Mouse (Mus musculus): Measurements from ENCODE around the gene Mgat4a.

The Mgat4a gene

DNA sequence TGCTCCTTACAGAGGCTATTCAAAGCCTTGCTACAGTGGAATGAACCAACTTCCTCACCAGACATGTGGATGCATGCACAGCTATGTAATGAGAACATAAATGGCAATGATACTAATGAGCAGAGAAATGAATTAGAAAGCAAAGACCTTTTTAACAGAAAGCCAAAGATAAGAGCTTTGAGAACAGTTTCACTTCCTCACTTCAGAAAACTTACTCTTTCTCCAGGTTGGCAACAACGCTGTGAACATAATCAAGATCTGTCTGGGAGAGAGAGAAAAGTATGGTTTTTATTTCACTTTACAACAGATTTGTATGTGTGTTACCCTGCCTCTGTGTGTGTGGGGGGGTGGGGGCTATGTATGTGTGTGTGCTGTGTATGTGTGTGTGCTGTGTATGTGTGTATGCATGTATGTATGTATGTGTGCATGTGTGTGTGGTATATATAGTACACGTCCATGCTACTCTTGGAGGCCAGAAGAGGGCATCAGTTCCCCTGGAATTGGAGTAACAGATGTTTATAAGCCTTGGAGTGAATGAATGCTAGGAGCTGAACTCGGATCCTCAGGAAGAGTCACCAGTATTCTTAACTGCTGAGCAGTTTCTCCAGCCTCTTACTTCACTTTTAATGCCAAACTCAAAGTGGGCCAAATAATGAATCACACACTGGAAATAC, 74.4 kb downstream of the Mgat4a start:
- DNase-seq (ENCODE audit: inconsistent ontology term): no peak

DNA sequence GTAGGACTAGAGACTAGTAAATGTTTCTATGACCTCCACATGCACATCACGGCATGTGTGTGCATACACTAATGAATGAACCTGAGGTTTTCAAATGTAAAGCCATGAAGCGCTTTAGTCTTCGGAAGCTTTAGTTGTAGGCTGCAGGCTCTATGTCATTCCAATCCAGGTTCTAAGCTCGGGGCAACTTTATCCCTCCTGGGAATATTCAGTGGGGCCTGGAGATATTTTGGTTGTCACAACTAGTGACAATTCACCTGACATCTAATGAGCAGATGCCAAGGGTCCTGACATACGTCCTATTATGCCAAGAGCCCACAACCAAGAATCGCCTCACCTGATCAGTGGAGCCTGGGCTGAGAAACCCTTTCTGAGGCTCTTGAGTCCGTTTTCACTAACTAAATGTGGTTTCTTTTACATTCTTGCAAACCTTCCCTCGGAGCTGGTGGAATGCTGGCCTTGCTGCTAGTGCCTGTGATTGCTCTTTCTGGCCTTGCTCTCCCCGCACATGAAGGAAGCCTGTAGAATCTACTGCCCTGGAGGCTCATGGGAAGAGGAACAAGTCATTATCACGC, 75.9 kb downstream of the Mgat4a start:
- no peak for DNase-seq (ENCODE audit: inconsistent ontology term)

DNA sequence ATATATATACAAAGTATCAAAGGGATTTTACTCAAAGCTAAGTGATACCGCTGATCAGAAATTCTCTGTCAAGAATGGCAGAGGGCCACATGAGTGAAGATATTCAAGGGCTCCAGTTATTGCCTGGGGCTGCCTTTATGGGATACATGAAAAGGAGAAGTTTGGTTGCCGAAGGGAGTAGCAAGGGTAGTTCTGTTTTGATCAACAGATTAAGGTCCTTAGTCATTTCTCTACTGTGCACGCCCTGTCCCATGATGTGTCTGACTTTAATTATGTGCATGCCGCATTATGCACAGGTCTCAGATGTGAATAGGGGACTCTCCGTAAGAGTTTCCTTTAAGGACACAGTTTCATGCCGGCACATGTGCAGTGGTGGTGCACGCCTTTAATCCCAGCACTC, 83.3 kb downstream of the Mgat4a start:
- no peak for DNase-seq (ENCODE audit: inconsistent ontology term)

DNA sequence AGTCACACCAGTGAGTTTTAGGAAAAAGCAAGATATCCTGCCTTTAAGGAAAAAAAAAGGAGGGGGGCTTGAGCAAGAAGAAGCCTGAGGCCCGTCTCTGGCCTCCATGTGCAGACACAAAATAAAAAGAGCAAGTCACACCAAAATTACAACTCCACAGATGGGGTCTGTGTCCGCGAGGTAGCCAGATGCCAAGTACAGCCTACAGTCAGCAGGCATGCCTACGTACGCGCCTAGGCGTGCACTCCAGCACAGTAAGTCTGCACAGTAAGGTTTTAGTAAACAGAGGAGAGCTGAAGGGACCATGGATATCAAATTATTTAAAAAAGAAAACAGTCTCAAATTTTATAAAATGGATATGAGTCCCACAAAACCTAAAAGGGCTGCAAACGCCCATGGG, 89.5 kb downstream of the Mgat4a start:
- DNase-seq (ENCODE audit: inconsistent ontology term): no peak

DNA sequence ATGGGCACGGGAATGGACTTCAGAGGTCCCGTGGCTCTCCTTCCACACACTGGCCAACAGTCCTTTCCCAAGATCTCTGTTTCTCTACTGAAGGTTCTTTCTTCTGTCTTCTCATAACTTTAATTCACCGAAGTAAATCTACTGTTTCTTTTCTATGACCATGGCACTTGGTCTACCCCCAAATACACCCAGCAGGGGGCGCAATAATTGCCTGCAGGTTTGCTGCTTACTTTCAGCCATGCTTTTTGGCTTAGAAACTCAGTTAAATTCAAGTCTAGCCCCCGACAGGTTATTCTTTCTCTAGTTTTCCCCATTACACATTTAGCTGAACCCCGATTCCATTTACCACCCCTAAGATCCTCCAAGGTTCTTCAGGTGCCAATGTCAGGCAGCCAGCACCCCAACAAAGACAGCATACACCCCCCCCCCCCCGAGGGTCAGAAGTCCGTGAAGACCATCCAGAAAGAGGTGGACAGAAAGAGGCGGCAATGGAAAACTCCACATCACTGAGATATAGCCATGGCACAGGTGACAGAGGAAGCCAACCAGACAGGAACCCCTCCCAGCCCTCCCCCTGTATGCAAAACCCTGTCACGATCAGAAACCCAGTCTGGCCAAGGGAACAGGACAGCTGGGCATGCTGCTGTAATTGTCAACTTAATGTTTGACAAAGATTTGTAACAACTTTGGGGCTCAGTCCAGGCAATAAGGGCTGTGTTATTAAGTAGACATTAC, 92.3 kb downstream of the Mgat4a start:
- no peak for DNase-seq (ENCODE audit: inconsistent ontology term)

DNA sequence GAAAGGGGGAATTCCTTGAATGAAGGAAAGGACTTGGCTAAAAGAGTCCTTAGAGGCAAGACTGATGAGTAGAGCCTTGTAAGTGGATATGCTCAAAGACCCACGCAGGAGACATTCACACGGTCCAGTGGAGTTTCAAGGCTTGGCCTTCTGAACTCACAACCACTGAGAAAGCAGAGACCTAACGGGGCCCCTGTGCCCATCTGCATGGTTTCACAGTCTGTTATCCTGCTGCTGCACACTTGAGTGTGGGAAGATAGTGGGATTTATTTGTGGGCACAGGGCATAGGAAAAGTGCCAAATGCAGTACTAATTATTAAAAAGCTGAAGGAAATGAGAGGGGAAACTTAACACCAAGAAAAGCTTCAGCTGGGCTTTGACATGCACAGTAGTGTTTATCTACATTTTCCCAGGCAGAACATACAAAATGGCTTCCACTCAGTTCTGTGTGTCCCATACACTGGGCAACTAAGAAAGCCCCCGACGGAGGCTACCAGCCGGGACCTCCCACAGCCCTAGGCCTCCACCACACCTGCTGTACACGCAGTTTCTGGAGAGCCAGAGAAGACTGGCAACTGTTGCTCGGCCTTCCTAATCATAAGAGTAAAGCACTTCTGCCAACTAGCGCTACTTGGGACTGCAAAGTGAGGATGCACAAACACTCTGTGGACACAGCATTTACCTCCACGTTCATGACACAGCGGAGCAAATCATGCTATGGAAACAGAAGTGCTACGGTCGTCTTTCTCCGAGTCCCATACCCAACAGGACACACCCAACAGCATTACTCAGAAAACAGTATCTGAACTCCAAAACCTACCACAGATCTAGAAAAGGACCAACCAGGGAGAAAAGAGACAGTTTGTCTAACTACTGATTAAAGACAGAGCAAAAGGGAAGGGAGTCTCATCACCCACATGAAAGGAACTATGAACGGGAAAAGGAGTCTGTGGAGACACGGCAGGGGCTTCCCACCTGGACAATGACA, 97.7 kb downstream of the Mgat4a start:
- no peak for DNase-seq (ENCODE audit: inconsistent ontology term)

DNA sequence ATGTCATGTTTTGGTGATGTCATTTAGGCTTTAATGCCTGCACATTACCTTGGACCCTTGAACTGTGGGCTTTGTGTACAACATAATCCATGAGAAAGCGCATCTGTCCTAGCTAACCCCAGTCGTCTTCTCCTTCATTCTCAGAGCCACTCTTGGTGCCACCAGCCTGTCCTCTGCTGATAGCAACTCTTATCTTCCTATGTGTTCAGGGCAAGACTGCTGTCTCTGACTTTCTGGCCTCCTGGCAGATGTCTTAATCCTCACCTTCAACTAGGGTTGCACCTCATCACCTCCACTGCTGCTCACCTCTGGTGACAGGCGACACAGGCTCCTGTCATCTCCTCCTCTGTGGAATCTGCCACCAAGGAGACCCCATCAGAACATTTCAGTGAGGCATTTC, 104.4 kb downstream of the Mgat4a start:
- DNase-seq (ENCODE audit: inconsistent ontology term): no peak

DNA sequence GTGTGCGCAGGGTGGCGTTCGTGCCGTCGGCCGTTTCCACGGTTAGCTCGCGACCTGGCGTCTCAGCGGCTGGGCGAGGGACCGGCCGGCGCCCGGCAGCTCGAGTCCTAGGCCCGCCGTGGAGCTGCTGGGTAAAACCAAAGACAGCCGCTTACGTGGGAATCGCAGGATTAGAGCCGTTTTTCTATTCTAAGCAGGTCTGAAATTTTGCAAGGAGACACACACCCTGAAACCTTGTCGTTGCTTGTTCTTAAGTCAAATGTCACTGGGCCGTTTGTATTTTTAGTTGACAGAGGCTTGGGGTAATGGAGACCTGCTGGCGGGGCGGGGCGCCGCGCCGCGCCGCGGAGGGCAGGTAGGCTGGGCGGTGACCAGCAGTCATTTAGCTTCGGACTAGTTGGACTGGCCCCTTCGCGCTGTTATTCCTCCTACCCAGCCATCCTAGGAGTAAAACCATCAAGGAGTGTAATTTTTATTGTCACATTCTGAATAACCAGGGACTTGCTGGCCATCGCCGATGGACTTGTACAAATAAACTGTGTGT, 110.4 kb downstream of the Mgat4a start:
- DNase-seq (ENCODE audit: inconsistent ontology term): no peak

DNA sequence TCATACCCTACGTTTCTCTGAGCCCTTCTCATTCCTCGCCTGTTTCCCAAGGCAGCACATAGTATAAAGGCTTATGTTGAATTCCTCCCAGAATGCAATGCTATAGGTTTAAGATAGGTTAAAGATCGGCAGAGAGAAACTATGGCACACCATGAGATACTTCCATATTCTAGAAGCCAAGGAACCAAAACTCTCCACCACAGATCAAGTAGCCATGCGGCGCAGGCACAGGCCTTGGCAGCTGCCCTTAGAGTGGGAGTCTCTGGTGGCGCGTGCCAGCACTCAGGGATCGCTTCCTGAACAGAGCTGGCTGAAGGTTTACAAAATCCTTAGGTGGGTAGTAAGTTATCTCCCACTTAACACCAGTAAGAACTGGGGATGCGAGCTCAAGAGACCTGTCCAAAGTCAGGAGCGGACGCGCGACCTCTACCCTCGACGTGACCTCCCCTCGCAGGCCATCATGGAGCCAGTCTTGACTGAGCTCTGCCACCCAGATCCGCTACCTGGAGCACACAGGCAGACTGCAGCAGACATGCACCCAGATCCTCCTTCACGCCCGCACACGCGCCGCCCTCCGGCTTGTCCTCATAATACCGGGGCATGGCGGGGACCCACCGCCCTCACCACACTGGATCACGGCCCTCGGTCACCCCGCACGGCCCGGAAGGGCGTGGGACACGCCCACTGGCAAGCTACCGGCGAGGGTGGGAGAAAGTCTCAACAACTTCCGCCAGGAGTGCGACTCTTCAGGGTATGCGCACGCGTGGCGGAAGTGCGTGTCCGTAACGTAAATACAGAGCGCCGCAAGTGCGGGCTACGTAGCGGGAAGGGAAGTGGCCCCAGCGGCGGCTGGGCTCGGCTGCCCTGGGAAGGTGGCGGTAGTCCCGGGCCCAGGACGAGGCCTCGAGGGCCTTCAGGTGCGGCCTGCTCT, 111.2 kb downstream of the Mgat4a start, which contains the start of the genes Coa5 and Unc50:
Coa5 (minus strand) TSS at position 738 of the 931 bp plus-strand sequence.
Unc50 (plus strand) TSS at position 774 of the 931 bp plus-strand sequence.
- DNase-seq (ENCODE audit: inconsistent ontology term): peak; percentile 94

DNA sequence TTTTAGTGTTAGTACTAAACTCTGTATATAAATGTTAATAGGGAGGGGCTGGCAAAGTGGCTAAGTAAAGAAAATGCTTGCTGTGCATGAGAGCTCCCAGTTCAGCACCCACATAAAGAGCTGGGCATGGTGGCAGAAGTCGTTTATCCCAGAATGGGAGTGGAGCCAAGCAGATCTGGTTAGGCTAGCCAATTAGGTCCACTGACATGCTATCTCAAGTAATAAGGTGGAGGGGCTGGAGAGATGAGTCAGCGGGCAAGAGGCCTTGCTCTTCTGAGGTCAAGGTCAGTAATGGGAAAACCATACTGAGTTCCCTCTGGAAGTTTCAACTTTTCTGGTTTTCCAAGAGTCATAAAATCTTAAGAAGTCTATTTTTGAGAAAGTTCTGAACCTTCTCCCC, 111.9 kb downstream of the Mgat4a start:
- DNase-seq (ENCODE audit: inconsistent ontology term): peak; percentile 12

DNA sequence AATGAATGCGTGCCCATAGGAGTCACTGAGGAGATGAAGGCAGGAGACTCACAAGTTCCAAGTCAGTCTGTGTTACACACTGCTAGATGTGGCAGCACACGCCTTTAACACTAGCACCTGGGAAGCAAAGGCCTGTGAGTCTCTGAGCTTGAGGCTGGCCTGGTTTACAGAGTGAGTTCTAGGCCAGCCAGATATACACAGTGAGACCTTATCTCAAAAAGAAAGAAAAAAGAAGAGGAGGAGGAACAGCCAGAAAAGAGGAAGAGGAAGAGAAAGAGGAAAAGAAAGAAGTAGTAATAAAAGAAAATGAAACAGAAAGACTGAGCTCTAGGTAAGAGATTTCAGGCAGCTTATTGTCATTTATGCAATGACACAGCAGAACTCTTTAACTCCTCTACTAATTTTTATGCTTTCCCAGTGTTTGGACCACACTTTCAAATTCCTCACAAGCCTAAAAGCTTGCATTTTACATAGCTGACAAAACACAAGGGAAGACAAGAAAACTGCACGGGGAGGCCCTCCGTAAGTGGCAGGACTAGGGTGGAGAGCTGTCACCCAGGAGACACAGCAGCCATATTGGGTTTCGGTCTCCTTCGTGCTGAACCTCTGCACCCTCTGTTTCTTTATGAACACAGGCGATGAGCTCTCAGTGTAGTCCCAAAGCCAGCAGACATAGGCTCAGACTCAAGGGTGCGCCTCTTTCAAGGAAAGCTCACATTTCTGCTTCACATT, 113.5 kb downstream of the Mgat4a start:
- DNase-seq (ENCODE audit: inconsistent ontology term): no peak

DNA sequence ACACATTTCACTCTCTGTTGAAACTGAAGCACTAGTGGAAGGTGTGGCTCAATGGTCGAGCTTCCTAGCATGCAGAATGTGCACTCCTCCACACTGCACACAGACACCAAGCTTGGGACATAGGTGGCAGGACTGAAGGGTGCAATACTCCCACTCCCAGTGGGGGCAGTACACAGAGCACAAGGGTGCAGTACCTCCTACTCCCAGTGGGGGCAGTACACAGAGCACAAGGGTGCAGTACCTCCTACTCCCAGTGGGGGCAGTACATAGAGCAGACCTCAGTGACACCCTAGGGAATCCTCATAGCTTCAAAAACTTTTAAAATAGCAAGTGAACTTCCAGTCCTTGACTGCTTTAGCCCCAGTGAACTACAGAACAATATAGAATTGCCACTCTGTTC, 121.4 kb downstream of the Mgat4a start:
- no peak for DNase-seq (ENCODE audit: inconsistent ontology term)

DNA sequence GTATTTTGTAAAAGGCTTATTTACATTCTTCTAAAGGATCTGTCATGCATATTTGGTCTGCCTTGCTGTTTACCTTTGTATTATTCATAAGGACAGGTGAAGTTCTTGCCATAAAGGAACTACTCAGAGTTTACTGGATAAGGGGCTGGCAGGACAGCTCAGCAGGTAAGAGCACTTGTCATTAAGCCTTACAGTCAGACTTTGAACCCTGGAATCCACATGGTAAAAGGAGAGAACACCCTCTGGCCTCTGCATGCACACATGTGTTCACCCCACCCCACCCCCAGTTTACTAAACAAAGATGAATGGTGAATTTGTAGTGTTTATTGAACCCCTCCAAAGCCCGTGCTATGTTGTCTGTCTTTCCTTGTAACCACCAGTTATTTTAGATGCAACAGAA, 125.4 kb downstream of the Mgat4a start:
- DNase-seq (ENCODE audit: inconsistent ontology term): no peak

DNA sequence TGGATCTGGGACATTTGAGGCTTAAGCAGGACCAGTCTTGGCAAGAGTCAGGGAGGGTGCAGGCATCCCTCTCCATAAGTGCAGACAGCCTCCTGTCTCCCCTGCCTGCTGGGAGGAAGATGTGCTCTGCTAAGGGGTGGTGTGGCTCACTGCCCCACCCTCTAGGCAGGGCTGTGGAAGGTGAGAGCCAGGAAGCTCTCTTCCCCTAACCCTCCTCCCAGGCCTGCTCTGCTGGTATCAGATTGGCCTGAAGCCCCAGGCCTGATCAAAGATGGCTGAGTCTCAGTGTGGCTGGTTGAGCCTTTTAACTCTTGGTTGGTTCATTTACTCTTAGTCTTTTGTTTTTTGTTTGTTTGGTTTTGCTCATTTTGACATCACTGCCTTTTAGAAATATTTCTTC, 131.2 kb downstream of the Mgat4a start:
- DNase-seq (ENCODE audit: inconsistent ontology term): no peak

DNA sequence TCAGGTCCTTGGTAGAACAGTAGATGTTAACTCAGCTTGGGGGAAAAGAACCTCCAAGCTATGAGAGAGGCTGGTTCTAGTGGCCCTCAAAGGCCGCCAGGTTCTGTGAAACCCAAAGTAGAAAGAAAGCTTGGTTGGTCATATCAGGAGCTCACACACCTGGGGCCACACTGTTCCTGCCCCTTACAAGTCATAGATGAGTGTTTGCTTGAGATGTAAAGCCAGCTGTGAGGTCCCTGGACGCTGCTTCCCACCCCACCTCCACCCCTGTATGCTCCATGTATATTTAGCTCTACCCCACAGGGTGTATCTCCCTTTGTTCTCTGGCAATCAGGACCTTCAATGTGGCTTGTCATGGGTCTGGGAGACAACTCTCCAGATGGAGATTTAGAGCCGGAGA, 132.1 kb downstream of the Mgat4a start:
- DNase-seq (ENCODE audit: inconsistent ontology term): no peak

DNA sequence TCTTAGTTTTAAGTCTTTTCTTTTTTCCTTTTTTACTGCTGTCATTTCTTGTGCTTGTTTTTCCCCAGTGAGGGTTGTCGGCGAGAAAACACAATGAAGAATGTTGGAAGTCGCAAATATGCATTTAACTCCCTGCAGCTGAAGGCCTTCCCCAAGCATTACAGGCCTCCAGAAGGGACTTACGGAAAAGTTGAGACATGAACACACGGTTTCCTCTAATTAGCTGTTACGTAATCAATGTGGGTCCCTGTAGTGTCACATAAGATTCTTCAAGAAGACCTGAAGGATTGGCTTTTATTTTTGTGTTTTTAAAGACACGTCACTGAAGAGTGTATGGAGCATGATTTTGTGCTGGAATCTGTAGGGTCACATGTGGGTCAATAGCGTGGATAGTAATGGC, 132.8 kb downstream of the Mgat4a start:
- no peak for DNase-seq (ENCODE audit: inconsistent ontology term)

DNA sequence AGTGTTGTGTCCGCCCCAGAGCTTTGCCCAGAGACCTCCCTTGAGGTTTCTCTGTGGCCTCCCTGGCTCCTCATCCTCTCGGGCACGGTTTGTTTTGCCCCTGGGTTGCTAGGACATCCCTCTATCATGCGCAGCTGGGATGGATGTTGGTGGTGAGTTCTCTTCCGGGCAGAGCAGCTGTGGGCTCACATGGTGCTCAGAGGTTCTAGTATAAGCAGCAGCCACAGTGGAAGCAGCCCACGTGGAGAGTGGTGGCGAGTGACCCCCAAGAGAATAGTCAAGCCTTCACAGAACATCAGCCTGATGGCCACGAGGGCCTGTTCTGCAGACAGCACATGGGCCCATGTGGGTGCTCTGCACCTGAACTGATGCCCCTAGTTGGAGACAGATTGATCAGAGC, 133.6 kb downstream of the Mgat4a start:
- no peak for DNase-seq (ENCODE audit: inconsistent ontology term)

DNA sequence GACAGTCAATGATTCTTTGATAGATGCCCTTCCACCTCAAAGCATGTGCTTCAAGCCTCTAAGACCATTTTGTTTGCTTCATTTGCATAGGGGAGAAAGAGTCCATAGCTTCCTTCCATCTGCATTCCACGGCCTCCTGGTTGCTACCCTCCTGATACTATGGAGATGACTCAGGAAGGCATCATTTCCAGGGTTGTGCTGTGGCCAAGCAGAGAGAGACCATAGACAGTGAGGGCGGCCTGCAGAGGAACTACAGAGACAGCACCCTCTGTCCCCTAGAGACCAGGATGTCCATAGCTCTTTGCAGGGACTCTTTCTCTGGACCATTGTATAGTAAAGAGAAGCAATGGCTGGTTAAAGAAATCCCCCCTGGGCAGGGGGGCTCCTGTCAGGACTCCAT, 135.7 kb downstream of the Mgat4a start:
- peak; percentile 22 for DNase-seq (ENCODE audit: inconsistent ontology term)

DNA sequence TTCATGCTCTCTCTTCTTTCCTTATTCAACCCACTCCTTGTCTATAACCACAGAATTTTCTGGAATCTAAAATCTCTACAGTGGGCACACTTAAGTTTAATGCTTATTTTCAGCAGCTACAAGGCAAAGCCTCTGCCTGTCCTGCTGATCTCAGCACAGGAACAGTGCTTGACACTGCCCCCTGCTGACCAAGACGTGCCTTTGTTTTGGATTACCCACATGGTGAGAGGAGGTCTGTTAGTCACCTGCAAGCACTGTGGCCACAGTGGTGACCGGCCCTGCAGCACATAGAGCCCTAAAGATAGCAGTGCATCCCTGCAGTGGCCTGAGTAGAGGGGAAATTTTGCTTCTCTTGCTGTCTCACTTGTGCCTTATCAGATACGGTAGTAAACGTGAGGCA, 139.1 kb downstream of the Mgat4a start:
- peak; percentile 14 for DNase-seq (ENCODE audit: inconsistent ontology term)

DNA sequence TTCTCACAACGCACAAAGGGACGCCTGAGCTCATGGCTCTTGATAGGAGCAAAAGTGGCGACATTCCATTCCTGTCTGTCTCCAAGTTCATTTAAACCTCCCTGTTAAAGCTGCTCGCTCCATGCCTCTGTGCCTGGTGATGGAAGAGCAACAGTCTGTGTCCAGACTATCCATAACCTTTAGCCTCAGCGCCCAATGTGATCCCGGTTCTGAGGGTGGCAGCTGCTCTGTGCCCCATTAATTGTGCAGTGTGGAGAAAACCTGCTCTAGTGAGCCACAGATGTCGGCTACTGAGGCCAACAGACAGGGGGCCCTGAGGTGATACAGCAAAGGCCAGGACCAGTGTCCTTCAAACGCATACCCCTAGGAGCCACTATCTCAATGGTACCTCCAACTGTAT, 141.1 kb downstream of the Mgat4a start:
- DNase-seq (ENCODE audit: inconsistent ontology term): no peak
